Mouse (Mus musculus): ENCODE measurements around the gene Sh3bp2. TPM values are rescaled to one million over a fixed set of nuclear protein-coding genes. Genes with fewer than 3 reads are reported as not detected.

The Sh3bp2 gene
- 22.6 and 23.4 TPM in 2 replicates for total RNA-seq (2017)

DNA sequence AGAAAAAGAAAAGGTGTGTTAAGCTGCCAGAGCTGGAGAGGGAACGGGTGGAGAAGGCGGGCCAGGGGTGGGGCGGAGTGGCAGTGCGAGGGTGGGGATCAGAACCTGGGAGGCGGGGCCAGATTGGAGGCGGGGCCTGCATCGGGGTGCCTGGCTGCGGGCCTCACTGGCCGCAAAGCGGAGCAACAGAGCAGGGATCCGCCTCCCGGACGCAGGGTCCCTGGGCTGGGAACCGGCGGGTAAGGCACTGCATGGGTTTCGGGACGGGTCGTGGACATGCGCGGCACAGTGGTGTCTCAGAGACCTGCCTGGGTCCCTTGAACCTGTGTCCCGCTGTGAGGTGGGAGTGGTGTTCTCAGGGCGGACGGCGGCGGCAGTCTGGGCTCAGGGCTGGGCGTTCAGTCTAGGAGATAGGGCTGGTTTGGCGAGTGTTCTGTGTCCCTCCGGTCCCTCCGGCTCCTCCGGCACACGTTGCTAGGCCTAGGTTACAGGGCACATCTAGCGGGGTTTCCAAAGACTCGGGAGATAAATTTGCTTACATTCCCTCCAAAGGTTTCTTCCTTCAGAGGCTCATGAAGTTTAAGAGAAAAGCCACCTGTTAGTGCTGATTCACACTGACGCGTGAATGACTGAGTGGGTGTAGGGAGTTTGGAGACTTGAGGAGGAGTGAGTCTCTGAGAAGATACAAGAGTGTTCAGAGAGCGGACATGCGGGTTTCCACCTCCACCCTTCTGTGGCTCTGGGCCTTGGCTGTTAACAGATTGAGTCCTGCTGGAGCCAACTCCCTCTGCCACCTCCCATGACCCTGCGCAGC lies at the start of gene Sh3bp2:
Gene Sh3bp2, plus strand, starts transcription at position 176 of the 814 bp plus-strand sequence.
- ATAC-seq (replicated peaks in 1 of 2; ENCODE audit: insufficient read depth in 1 of 2, low FRiP score in 2 of 2, low TSS enrichment in 1 of 2, low read depth in 1 of 2, poor library complexity in 2 of 2, severe bottlenecking in 2 of 2): peak; percentile 92

DNA sequence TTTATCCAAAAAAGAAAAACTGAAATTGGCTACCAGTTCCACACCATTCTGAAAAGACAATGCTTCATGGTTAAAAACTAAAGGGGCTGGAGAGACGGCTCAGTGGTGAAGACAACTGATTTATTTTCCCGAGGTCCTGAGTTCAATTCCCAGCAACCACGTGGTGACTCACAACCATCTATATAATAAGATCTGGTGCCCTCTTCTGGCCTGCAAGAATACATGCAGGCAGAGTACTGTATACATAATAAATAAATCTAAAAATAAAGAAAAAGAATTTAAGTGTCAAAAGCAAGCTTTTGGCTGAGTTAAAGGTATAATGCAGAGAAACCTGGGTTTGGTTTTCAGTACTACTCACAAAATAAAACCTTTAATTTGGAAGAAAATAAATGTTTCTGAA lies 44.7 kb upstream of the Sh3bp2 start:
- ATAC-seq (replicated peaks in 1 of 2; ENCODE audit: insufficient read depth in 1 of 2, low FRiP score in 2 of 2, low TSS enrichment in 1 of 2, low read depth in 1 of 2, poor library complexity in 2 of 2, severe bottlenecking in 2 of 2): no peak

DNA sequence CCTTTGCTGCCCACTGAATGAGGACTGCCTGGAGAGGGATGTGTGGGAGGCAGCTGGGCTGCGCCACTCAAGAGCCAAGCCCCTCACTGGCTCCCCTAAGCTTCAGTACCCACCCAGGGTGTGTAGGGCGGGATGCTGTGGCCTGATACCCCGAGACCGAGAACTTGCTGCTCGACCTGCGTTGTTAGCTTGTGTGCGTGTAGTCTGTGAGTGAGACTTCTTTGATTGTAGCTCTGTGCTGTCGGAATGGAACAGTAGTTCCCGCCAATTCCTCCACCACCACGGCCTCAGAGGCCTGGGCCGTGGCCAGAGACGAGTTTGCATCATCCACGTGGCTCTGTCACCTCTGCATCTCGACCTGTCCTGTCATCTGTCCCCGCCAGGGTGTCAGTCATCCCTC lies 39.9 kb upstream of the Sh3bp2 start:
- ATAC-seq (replicated peaks in 1 of 2; ENCODE audit: insufficient read depth in 1 of 2, low FRiP score in 2 of 2, low TSS enrichment in 1 of 2, low read depth in 1 of 2, poor library complexity in 2 of 2, severe bottlenecking in 2 of 2): no peak

DNA sequence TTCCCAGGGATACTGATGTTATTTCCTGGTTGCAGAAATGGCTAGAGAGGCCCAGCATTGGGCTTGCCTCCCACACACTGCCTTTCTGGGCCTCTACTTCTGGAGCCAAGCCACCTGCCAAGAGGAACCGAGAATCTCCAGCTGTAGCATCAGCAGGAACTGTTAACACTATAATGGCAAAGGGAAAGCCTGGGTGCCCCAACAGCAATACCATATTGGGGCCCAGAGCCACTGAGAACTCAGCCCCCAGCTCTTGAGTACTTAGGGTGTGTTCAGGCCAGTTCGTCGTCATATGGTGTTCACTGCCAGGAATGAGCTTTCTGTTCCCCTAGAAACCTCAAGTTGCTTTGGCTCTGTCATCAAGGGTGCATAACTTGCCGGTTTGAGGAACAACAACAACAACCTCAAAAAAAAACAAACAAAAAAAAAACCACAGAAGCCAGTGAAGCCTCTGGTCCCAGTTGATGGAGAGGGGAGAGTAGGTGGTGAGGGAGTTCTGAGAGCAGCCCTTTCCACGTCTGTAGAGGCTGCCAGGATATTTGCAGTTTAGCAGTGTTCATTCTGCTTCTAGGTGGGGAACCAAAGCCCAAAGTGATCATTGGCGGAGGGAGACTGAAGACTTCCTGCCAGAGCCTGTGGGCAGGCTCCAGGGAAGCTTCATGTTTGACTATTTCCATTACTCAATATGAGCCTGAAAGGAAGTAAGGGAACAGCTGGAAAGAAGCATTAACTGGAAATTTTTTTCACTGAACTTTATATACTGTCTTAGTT lies 38.1 kb upstream of the Sh3bp2 start:
- 0 out of 4 replicates have a peak, but pooled peaks of 1 of the 2 experiments have one; percentile 17 for ATAC-seq (replicated peaks in 1 of 2; ENCODE audit: insufficient read depth in 1 of 2, low FRiP score in 2 of 2, low TSS enrichment in 1 of 2, low read depth in 1 of 2, poor library complexity in 2 of 2, severe bottlenecking in 2 of 2)

DNA sequence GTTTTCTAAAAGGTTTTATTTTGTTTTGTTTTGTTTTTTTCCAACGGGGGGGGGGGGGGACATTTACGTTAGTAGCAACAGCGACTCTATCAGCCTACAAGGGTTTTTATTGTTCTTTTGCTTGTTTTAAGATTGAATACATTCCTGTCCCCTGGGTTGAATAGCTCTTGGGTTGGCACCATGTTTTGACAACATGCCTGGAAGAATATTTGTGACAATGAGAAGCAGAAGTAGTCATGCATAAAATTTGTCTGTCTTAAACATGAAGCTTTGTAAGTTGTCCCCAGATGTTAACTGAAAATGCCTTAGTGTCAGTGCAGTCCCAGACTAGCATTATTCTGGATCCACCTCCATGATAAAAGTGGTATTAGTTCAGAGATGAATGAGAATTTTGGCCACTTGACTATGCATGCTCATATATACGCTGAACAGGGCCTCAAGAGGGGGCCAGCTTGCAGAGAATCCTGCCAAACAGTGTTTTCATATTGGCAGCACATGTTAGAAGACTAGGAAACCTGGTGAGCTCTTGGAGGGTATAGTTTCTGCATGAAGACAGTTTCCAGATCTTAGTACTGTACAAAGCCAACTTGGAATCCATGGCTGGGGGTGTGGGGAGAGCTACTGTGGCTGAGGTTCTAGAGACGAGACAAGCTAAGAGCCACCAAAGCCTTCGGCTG lies 36.8 kb upstream of the Sh3bp2 start:
- no peak for ATAC-seq (replicated peaks in 1 of 2; ENCODE audit: insufficient read depth in 1 of 2, low FRiP score in 2 of 2, low TSS enrichment in 1 of 2, low read depth in 1 of 2, poor library complexity in 2 of 2, severe bottlenecking in 2 of 2)

DNA sequence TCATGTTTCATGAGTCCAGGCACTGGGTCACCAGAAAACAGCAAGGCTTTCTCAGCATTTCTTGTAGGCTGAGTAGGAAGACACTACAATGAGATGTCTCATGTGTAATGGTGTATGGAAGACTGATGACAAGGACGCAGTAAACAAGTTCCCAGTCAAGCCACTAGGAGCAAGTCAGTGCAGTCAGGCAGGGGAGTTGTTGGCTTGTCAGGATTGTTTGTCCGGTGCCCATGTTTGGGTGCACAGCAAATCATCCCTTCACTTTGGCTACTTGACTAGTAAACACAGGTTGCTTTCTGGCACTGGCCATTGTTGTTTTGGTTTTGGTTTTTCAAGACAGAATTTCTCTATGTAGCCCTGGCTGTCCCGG lies 36.2 kb upstream of the Sh3bp2 start:
- no peak for ATAC-seq (replicated peaks in 1 of 2; ENCODE audit: insufficient read depth in 1 of 2, low FRiP score in 2 of 2, low TSS enrichment in 1 of 2, low read depth in 1 of 2, poor library complexity in 2 of 2, severe bottlenecking in 2 of 2)

DNA sequence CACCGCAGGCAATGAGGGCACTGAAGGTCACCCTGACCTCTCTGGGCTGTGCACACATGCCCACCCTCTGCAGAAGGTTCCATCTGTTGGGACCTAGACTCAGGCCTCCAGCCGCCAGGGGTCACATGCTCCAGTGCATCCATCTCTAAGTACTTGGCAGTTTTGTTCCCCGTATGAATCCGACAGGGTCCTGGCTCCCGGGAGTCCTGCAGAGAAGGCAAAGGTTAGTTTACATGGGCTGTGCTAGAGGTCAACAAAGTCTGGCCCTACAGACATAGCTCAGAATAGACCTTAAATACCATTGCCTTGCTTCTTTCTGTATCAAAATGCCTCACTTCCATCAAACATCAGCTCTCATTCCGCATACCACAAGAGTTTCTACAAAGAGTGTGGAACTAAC lies 28.9 kb upstream of the Sh3bp2 start:
- ATAC-seq (replicated peaks in 1 of 2; ENCODE audit: insufficient read depth in 1 of 2, low FRiP score in 2 of 2, low TSS enrichment in 1 of 2, low read depth in 1 of 2, poor library complexity in 2 of 2, severe bottlenecking in 2 of 2): no peak

DNA sequence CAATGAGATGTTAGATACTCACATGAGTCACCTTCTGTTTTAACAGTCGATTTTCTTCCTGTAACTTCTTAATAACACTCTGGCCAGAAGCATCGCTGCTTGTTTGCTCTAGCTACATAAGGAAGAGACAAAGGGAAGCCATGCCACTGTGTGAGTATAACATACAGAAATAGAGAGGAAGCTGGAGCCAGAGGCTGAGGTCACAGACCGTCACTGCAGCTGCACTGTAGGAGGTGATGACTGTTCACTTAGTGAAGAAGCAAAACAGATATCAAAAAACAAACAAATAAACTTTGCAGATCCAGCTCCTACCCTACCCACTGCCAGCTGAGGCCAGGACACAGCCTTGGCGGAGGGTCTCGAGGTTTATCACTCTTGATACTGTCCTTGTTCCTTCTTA lies 24.8 kb upstream of the Sh3bp2 start:
- no peak for ATAC-seq (replicated peaks in 1 of 2; ENCODE audit: insufficient read depth in 1 of 2, low FRiP score in 2 of 2, low TSS enrichment in 1 of 2, low read depth in 1 of 2, poor library complexity in 2 of 2, severe bottlenecking in 2 of 2)

DNA sequence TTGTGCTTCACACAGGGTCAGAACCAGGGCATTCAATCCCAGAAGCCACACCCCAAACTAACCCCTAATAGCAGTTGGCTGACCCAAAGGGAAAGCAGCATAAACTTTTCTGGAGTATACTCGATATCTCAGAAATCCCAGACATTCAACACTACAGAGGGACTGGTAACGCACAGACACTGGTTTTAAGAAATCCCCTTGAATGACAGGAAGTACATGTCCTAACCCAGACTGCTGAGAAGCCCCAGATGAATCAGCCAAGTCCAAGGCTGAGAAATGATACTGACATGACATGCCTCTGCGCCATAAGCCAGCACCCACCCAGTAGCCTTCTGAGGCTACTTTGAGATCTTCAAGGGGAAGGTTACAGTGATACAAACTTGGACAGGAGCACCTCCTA lies 24.1 kb upstream of the Sh3bp2 start:
- no peak for ATAC-seq (replicated peaks in 1 of 2; ENCODE audit: insufficient read depth in 1 of 2, low FRiP score in 2 of 2, low TSS enrichment in 1 of 2, low read depth in 1 of 2, poor library complexity in 2 of 2, severe bottlenecking in 2 of 2)

DNA sequence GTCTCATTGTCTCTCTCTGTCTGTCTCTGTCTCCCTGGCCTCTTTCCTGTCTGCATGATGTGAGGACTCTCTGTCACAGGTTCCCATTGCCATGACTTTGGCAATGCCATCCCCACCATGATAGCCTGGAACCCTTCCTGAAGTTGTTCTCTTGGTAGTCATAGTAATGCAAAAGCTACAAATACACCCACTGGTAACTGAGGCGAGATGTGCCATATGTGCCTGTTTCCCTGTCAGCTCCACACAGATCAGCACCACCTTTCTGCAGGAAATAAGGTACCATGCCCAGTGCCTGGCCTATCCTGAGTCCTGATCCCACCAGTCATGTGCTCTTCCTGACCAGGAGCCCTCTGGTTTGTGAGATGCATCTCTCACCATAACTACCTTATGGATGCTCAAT lies 23.2 kb upstream of the Sh3bp2 start:
- no peak for ATAC-seq (replicated peaks in 1 of 2; ENCODE audit: insufficient read depth in 1 of 2, low FRiP score in 2 of 2, low TSS enrichment in 1 of 2, low read depth in 1 of 2, poor library complexity in 2 of 2, severe bottlenecking in 2 of 2)

DNA sequence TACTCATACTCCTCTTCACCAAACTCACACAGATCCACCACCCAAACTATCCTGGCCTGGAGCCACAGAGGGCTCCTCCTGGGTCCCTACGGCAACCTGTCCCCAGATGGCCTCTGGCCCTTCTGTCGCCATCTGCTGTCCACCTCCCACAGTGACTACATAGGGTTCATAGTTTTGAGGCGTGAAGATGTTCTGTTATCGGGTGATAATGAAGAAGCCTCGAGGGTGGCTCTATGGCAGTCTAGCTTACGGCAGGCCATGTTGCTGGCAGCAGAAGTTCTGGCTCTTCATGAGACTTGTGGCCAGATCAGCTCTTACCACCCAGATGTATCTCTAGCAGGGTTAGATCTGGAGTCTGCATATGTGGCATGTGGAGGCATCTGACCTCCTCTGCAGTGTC lies 22.8 kb upstream of the Sh3bp2 start:
- no peak for ATAC-seq (replicated peaks in 1 of 2; ENCODE audit: insufficient read depth in 1 of 2, low FRiP score in 2 of 2, low TSS enrichment in 1 of 2, low read depth in 1 of 2, poor library complexity in 2 of 2, severe bottlenecking in 2 of 2)

DNA sequence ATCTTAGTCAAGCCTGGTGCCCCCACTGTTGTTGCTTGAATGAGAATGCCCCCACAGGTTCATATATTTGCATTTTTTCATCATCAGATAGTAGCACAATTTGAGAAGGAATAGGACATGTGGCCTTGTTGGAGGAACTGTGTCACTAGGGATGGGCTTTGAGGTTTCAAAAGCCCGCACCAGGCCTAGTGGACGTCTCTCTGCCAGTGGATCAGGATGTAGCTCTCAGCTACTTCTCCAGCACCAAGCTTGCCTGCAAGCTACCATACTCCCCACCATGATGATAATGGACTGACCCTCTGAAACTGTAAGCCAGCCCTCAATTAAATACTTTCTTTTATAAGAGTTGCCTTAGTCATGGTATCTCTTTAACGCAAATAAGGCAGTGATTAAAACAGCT lies 13.2 kb upstream of the Sh3bp2 start:
- no peak for ATAC-seq (replicated peaks in 1 of 2; ENCODE audit: insufficient read depth in 1 of 2, low FRiP score in 2 of 2, low TSS enrichment in 1 of 2, low read depth in 1 of 2, poor library complexity in 2 of 2, severe bottlenecking in 2 of 2)

DNA sequence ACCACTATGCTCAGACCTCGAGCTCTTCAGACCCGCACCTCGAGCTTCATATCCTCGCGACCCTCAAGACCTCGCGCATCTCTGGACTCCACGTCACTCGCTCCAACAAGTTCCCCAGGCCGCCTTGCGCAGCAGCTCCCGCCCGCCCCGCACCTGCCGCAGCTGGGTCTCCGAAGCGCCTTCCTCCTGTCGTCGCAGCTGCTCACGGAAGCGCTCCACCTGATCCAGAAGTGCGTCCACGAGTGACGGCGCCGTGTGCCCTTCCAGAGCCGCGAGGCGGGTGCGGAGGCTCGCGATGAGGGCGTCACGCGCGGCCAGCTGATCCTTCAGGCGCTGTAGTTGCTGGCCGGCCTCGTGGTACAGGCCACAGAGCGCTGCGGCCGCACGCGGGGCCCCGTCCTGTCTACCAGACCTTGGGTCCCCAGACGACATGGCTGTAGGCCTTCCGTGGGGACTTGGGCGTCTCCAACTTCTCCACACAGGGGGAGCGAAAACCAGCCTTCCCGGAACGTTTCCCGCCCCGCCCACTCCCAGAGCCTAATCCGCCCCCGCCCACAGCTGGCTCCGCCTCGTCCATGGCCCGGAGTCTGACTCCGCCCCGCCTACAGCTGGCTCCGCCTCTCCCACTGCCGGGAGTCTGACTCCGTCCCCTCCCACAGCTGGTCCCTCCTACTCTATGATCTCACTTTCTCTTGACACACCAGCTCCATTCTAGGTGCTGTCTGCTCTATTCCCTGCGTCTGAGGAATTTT lies 12.0 kb upstream of the Sh3bp2 start, which contains the start of gene Tnip2:
Gene Tnip2, minus strand, starts transcription at position 526 of the 752 bp plus-strand sequence.
- ATAC-seq (replicated peaks in 1 of 2; ENCODE audit: insufficient read depth in 1 of 2, low FRiP score in 2 of 2, low TSS enrichment in 1 of 2, low read depth in 1 of 2, poor library complexity in 2 of 2, severe bottlenecking in 2 of 2): peak; percentile 97 to 98

DNA sequence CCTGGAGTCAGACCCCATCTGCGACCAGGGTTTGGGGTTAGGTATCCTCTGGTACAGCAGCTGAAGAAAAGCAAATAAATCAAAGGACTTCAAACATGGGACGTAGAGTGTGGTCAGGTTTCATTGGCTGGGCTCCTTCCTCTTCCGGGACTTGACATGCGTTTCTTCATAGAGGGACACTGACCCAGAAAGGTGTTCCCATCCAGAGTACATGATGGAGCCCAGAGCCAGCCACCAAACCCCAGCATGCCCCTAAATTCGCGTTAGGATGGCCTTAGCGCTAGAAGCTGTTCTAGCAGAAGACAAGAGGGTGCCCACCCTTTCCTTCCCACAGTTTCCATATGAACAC lies 11.4 kb upstream of the Sh3bp2 start:
- peak; percentile 6 to 36; a peak in 2 of 4 replicates for ATAC-seq (replicated peaks in 1 of 2; ENCODE audit: insufficient read depth in 1 of 2, low FRiP score in 2 of 2, low TSS enrichment in 1 of 2, low read depth in 1 of 2, poor library complexity in 2 of 2, severe bottlenecking in 2 of 2)

DNA sequence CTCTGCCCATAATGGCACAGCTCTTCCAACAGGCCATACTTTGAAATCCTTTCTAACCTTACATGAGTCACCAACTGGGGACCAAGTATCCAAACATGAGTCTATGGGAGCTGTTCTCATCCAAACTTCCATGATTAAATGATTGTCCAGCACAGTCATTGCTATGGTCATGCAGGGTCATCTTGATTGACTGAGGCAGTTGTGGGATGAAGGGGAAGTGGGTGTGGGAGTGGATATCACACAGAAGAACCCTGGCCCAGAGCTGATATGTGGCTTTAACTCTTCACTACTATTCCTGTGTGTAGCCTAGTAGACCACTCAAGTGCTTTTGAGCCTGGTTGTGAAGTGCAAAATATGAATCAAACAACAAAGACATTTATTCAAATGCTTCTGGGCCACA lies 10.5 kb upstream of the Sh3bp2 start:
- no peak for ATAC-seq (replicated peaks in 1 of 2; ENCODE audit: insufficient read depth in 1 of 2, low FRiP score in 2 of 2, low TSS enrichment in 1 of 2, low read depth in 1 of 2, poor library complexity in 2 of 2, severe bottlenecking in 2 of 2)

DNA sequence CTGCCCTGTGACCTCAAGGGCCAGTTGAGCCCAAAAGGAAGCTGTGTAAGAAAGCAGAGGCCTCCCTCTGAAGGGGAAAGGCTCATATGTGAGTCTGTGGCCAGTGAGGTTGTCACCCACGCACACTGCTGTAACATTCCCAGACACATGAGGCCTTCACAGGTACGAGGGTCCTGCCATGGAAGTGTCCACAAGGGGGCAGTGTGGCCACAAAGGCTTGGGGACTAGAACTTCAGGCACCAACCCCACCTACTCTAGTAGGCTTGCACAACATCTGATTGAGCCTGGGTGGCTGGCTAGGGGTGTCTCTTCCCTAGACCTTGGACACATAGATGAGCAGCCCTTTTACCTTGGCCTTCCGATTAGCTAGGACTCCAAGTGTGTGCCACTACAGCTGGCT lies 7.7 kb upstream of the Sh3bp2 start:
- ATAC-seq (replicated peaks in 1 of 2; ENCODE audit: insufficient read depth in 1 of 2, low FRiP score in 2 of 2, low TSS enrichment in 1 of 2, low read depth in 1 of 2, poor library complexity in 2 of 2, severe bottlenecking in 2 of 2): peak; percentile 50 to 51

DNA sequence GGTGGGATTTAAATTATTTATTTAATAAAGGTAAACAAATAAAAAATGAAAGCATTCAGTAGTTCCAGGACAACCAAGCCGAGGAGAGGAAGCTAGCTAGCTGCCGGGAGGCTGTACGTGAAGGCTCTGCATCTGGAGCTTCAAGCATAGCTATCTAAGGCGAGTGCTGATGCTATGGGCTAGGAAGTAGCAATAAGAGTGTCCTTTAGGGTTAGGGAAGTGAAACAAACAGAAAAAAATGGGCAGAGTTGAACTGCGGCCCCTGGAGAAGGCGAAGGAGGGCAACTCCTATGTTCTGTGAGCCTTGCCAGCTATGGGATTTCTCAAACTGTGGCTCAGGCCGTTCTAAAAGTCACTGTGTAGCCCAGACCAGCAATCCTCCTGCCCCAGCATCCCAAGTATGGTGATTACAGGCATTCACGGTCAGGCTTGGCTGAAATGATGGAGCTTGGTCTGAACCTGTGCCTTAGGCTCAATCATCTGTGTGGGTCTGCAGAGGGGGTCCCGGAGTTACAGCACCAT lies 6.2 kb upstream of the Sh3bp2 start:
- ATAC-seq (replicated peaks in 1 of 2; ENCODE audit: insufficient read depth in 1 of 2, low FRiP score in 2 of 2, low TSS enrichment in 1 of 2, low read depth in 1 of 2, poor library complexity in 2 of 2, severe bottlenecking in 2 of 2): no peak
